Mouse (Mus musculus) ES-E14 (cell line): ENCODE measurements at regions not wholly inside any gene's neighbourhood (a gene's known extent, or its start where the extent isn't known, plus 50 kb on each side); places are given as distances from the start of the nearest gene placed in this dataset.

Experiments used
- DNase-seq: peaks from one replicate; pipeline ENCODE4 v3.0.0-alpha.2; 2013; ENCODE audit warnings: low read depth, low spot score
- H3K27ac ChIP-seq: 2 replicates; pipeline ENCODE4 v1.5.1; 2012; ENCODE audit warnings: low read depth, mild to moderate bottlenecking, low read length, moderate library complexity, mixed read lengths; ENCODE audit not compliant: poor library complexity, insufficient read depth, severe bottlenecking
- H3K36me3 ChIP-seq: 2 replicates; pipeline ENCODE4 v1.6.1; 2012; ENCODE audit warnings: mild to moderate bottlenecking, low read length, moderate library complexity, mixed read lengths; ENCODE audit not compliant: control insufficient read depth, poor library complexity, insufficient read depth, severe bottlenecking
- H3K4me1 ChIP-seq, 2 experiments: fragments of 150-350 bp in 1 of 2; sonication (generic) in 1 of 2; 2 replicates each; pipeline ENCODE4 v1.6.1; 2012; ENCODE audit warnings: low read length in 2 of 2, mild to moderate bottlenecking in 1 of 2, mixed read lengths in 1 of 2; ENCODE audit not compliant: control insufficient read depth in 2 of 2, insufficient read depth in 2 of 2, poor library complexity in 1 of 2
- H3K4me3 ChIP-seq, 2 experiments: fragments of 150-350 bp in 1 of 2; sonication (generic) in 1 of 2; 2 replicates each; pipeline ENCODE4 v1.5.1; 2012; ENCODE audit warnings: low read length in 2 of 2, low read depth in 1 of 2, mild to moderate bottlenecking in 1 of 2, mixed read lengths in 1 of 2; ENCODE audit not compliant: insufficient read depth in 1 of 2, poor library complexity in 1 of 2, severe bottlenecking in 1 of 2
- H3K9ac ChIP-seq: 2 replicates; pipeline ENCODE4 v1.6.1; 2012; ENCODE audit warnings: low read depth, mild to moderate bottlenecking, low read length, mixed read lengths; ENCODE audit not compliant: poor library complexity, insufficient read depth, severe bottlenecking
- H3K9me3 ChIP-seq: fragments of 150-350 bp; sonication (generic); 2 replicates; pipeline ENCODE4 v1.6.1; 2012; ENCODE audit warnings: low read depth, mild to moderate bottlenecking, low read length; ENCODE audit not compliant: control insufficient read depth, insufficient read depth
- CHD2 ChIP-seq: IDR thresholded peaks from 2 replicates; pipeline ENCODE4 v1.6.1; 2014; ENCODE audit warnings: mild to moderate bottlenecking, low read depth, low read length, inconsistent platforms
- HCFC1 ChIP-seq: IDR thresholded peaks from 2 replicates; pipeline ENCODE4 v1.6.1; 2012; ENCODE audit warnings: low read length, inconsistent platforms, borderline replicate concordance; ENCODE audit not compliant: insufficient read depth
- MAFK ChIP-seq: IDR thresholded peaks from 2 replicates; pipeline ENCODE4 v1.6.1; 2014; ENCODE audit warnings: mild to moderate bottlenecking, low read depth, low read length, inconsistent platforms; ENCODE audit not compliant: insufficient read depth
- ZC3H11A ChIP-seq: IDR thresholded peaks from 2 replicates; pipeline ENCODE4 v1.6.1; 2012; ENCODE audit warnings: low read depth, mild to moderate bottlenecking, inconsistent platforms, low read length, borderline replicate concordance
- ZNF384 ChIP-seq: IDR thresholded peaks from 2 replicates; pipeline ENCODE4 v1.6.1; 2012; ENCODE audit warnings: low read depth, low read length, inconsistent platforms
- in situ Hi-C, 2 experiments: fragments of 600-800 bp; cut with MboI; formaldehyde crosslinking; loops; one replicate each; pipeline ENCODE4 v1.15.1; 2025; ENCODE audit warnings: low sequenced_read_pairs in 2 of 2, inconsistent platforms in 1 of 2; ENCODE audit not compliant: unreplicated experiment in 2 of 2

GRCm38 (mm10) chr1:138715162-138715561, 95.2 kb upstream of the Nek7 start:
- in situ Hi-C loops: no loop called here
- DNase-seq: peak; percentile 7
- Histone ChIP-seq H3K27ac (no peak overlapping the region), H3K9me3 (no peaks in the 10 kb centered on the region), H3K4me3 (no peak overlapping the region), H3K9ac (no peak overlapping the region), H3K36me3 (no peaks in the 10 kb centered on the region), H3K4me1 (no peaks in the 10 kb centered on the region)
- no peak for TF ChIP-seq ZNF384
- no peak for TF ChIP-seq HCFC1
- TF ChIP-seq CHD2: no peak
- TF ChIP-seq MAFK: no peak
- no peak for TF ChIP-seq ZC3H11A

DNA sequence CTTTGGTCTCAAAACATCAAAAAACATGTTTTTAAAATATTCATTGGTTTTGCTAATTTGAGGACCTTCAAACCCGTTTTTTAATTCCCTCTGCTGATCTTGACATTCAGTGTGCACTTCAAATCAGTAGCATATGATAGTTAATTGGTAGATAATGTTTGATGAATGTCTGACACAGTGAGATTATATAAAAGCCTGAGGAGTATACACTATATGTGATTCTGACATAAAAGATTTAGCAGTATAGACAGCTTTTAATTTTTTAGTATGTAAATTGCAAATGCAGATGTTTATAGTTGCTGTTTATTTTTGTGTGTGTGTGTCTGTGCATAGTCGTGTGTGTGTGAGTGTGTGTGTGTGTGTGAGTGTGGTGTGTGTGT, 89.3 kb upstream of the Nek7 start:
- TF ChIP-seq ZNF384 (no peak), HCFC1 (no peak), CHD2 (no peak), MAFK (no peak), ZC3H11A (no peak)
- DNase-seq: no peak
- H3K9me3 ChIP-seq: no peaks in the 10 kb centered on the region
- no peak overlapping the region for H3K27ac ChIP-seq
- no peaks in the 10 kb centered on the region for H3K4me1 ChIP-seq
- no peak overlapping the region for H3K9ac ChIP-seq
- no peaks in the 10 kb centered on the region for H3K36me3 ChIP-seq
- in situ Hi-C loops: no loop called here
- no peak overlapping the region for H3K4me3 ChIP-seq

GRCm38 (mm10) chr1:138708507-138709228, 88.7 kb upstream of the Nek7 start:
- TF ChIP-seq ZC3H11A (no peak), ZNF384 (no peak), HCFC1 (no peak), CHD2 (no peak)
- no peak for DNase-seq
- H3K9ac ChIP-seq: no peak overlapping the region
- H3K36me3 ChIP-seq: no peaks in the 10 kb centered on the region
- H3K4me1 ChIP-seq: no peaks in the 10 kb centered on the region
- no peak overlapping the region for H3K4me3 ChIP-seq
- H3K9me3 ChIP-seq: no peaks in the 10 kb centered on the region
- in situ Hi-C loops: no loop called here
- no peak overlapping the region for H3K27ac ChIP-seq

GRCm38 (mm10) chr1:138707913-138708312, 88.0 kb upstream of the Nek7 start:
- Histone ChIP-seq H3K9ac (no peak overlapping the region), H3K4me1 (no peaks in the 10 kb centered on the region), H3K4me3 (no peak overlapping the region), H3K36me3 (no peaks in the 10 kb centered on the region), H3K9me3 (no peaks in the 10 kb centered on the region), H3K27ac (no peak overlapping the region; the same call in 1 of the 2 replicates)
- no peak for DNase-seq
- no peak for TF ChIP-seq ZNF384
- no peak for TF ChIP-seq MAFK
- TF ChIP-seq HCFC1: no peak
- TF ChIP-seq CHD2: no peak
- no peak for TF ChIP-seq ZC3H11A
- in situ Hi-C loops: no loop called here

GRCm38 (mm10) chr1:138703291-138703690, 83.3 kb upstream of the Nek7 start:
- Histone ChIP-seq H3K4me3 (no peak overlapping the region), H3K9me3 (no peaks in the 10 kb centered on the region), H3K9ac (no peak overlapping the region), H3K27ac (no peak overlapping the region), H3K4me1 (no peaks in the 10 kb centered on the region), H3K36me3 (no peaks in the 10 kb centered on the region)
- in situ Hi-C loops: no loop called here
- DNase-seq: no peak
- no peak for TF ChIP-seq CHD2
- no peak for TF ChIP-seq ZC3H11A
- no peak for TF ChIP-seq MAFK
- TF ChIP-seq ZNF384: no peak
- no peak for TF ChIP-seq HCFC1
